Mouse (Mus musculus) ES-Bruce4 (cell line): Measurements from ENCODE around the gene Arhgap20. TPM values are rescaled to one million over a fixed set of nuclear protein-coding genes. Genes with fewer than 3 reads are reported as not detected.
A peak's percentile ranks its signal among the peaks of the same experiment; 100 is the strongest.

Source experiments
- H3K27ac ChIP-seq: 2 replicates; pipeline ENCODE4 v1.5.1; 2012; ENCODE audit warnings: low read length, inconsistent platforms; ENCODE audit not compliant: insufficient read depth
- H3K27me3 ChIP-seq: 2 replicates; pipeline ENCODE4 v1.6.1; 2012; ENCODE audit warnings: mild to moderate bottlenecking, low read length, inconsistent platforms; ENCODE audit not compliant: control insufficient read depth, poor library complexity, insufficient read depth, severe bottlenecking
- H3K36me3 ChIP-seq: 2 replicates; pipeline ENCODE4 v1.6.1; 2012; ENCODE audit warnings: inconsistent platforms, mild to moderate bottlenecking, low read length, moderate library complexity; ENCODE audit not compliant: control insufficient read depth, poor library complexity, insufficient read depth, severe bottlenecking
- H3K4me1 ChIP-seq: one replicate; pipeline ENCODE4 v1.8.1; 2011; ENCODE audit warnings: low read length; ENCODE audit not compliant: control insufficient read depth, insufficient read depth
- H3K4me3 ChIP-seq: 2 replicates; pipeline ENCODE4 v1.5.1; 2011; ENCODE audit warnings: low read depth, mild to moderate bottlenecking, low read length
- H3K9ac ChIP-seq: 2 replicates; pipeline ENCODE4 v1.6.1; 2012; ENCODE audit warnings: low read depth, mild to moderate bottlenecking, inconsistent platforms; ENCODE audit not compliant: poor library complexity, severe bottlenecking
- H3K9me3 ChIP-seq: replicated peaks from 2 replicates; pipeline ENCODE4 v1.6.1; 2012; ENCODE audit warnings: mild to moderate bottlenecking, low read length, inconsistent platforms; ENCODE audit not compliant: control insufficient read depth, poor library complexity, insufficient read depth, severe bottlenecking
- CTCF ChIP-seq: IDR thresholded peaks from one replicate; pipeline ENCODE4 v1.8.1; 2011; ENCODE audit warnings: low read depth, low read length
- EP300 ChIP-seq: IDR thresholded peaks from 2 replicates; pipeline ENCODE4 v1.6.1; 2011; ENCODE audit warnings: low read depth, low read length; ENCODE audit not compliant: insufficient read depth
- POLR2A ChIP-seq: IDR thresholded peaks from one replicate; pipeline ENCODE4 v1.8.1; 2011; ENCODE audit warnings: low read length; ENCODE audit not compliant: insufficient read depth
- polyA plus RNA-seq: library from polyadenylated mRNA; stranded (reverse); fragments of >200 nt; gene quantifications from 2 replicates; pipeline ENCODE4 v1.2.4, GENCODE M21; 2011; ENCODE audit warnings: low read depth; ENCODE audit not compliant: missing spikeins, insufficient read depth, insufficient read length

The Arhgap20 gene
- 0.61 and 1.0 TPM in 2 replicates for polyA plus RNA-seq

GRCm38 (mm10) chr9:51764921-51765416 is at the start of gene Arhgap20:
Gene Arhgap20 (plus strand): TSS chr9:51765337.
- Histone ChIP-seq H3K9ac (peak within 1 kb of the TSS; percentile 49), H3K27ac (no peak within 1 kb of the TSS), H3K27me3 (peaks cover 7% of the 10 kb centered on the region), H3K9me3 (no peaks in the 10 kb centered on the region), H3K4me3 (peak within 1 kb of the TSS; percentile 82), H3K36me3 (no peaks in the 10 kb centered on the region), H3K4me1 (no peaks in the 10 kb centered on the region)
- TF ChIP-seq POLR2A: no peak
- no peak for TF ChIP-seq EP300
- TF ChIP-seq CTCF: no peak

- H3K4me1 ChIP-seq: no peaks in the 10 kb centered on the region
Observed at GRCm38 (mm10) chr9:51718793-51719192, 46.3 kb upstream of the Arhgap20 start.

GRCm38 (mm10) chr9:51727960-51728359 is 37.2 kb upstream of the Arhgap20 start:
- TF ChIP-seq CTCF (no peak), EP300 (no peak), POLR2A (no peak)
- Histone ChIP-seq H3K9ac (no peak overlapping the region), H3K27ac (no peak overlapping the region), H3K4me3 (no peak overlapping the region), H3K36me3 (no peaks in the 10 kb centered on the region), H3K27me3 (no peaks in the 10 kb centered on the region), H3K4me1 (no peaks in the 10 kb centered on the region), H3K9me3 (no peaks in the 10 kb centered on the region)

More at GRCm38 (mm10) chr9:51718793-51719192, 46.3 kb upstream of the Arhgap20 start:
- no peak overlapping the region for H3K4me3 ChIP-seq
- no peak overlapping the region for H3K9ac ChIP-seq
- no peak for TF ChIP-seq EP300
- no peak for TF ChIP-seq POLR2A
- TF ChIP-seq CTCF: no peak
- H3K27ac ChIP-seq: no peak overlapping the region
- H3K27me3 ChIP-seq: no peaks in the 10 kb centered on the region
- H3K9me3 ChIP-seq: no peaks in the 10 kb centered on the region
- H3K36me3 ChIP-seq: no peaks in the 10 kb centered on the region

GRCm38 (mm10) chr9:51735180-51736034 is 29.7 kb upstream of the Arhgap20 start:
- no peak overlapping the region for H3K4me3 ChIP-seq
- no peaks in the 10 kb centered on the region for H3K9me3 ChIP-seq
- H3K9ac ChIP-seq: no peak overlapping the region
- H3K27ac ChIP-seq: no peak overlapping the region
- no peaks in the 10 kb centered on the region for H3K27me3 ChIP-seq
- no peaks in the 10 kb centered on the region for H3K36me3 ChIP-seq
- TF ChIP-seq EP300: no peak
- no peak for TF ChIP-seq POLR2A
- no peak for TF ChIP-seq CTCF
- no peaks in the 10 kb centered on the region for H3K4me1 ChIP-seq

- TF ChIP-seq POLR2A (no peak), EP300 (no peak), CTCF (no peak)
- no peak overlapping the region for H3K27ac ChIP-seq
- H3K9ac ChIP-seq: no peak overlapping the region
- H3K27me3 ChIP-seq: no peaks in the 10 kb centered on the region
- no peaks in the 10 kb centered on the region for H3K9me3 ChIP-seq
- H3K4me3 ChIP-seq: no peak overlapping the region
- H3K4me1 ChIP-seq: no peaks in the 10 kb centered on the region
- H3K36me3 ChIP-seq: no peaks in the 10 kb centered on the region
Observed at GRCm38 (mm10) chr9:51736750-51737368, 28.3 kb upstream of the Arhgap20 start.
